Mouse (Mus musculus): ENCODE results near the gene Nynrin.

DNA sequence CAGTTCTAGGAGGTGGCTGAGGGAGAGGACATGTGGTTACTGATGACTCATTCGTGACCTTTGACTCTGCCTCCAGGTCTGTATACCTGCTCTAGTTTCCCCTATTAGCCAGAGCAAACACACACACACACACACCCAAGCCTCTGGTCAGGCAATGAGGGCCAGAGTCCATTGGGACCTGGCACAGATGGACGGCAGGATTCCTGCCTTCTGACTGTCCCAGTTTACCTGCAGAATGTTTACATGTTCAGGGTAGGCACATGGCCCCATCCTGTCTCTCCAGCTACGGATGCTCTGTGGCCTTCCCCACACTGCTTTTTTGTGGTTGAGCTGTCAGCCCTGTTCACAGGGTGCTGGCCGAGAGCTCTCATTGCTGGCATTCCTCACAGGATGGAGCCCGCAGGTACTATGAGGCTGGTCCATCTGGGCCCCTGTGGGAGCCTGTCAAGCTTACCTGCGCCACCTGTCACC, 28.4 kb downstream of the Nynrin start:
- TF ChIP-seq CTCF (IDR thresholded peaks at IDR 0.05; ENCODE audit: insufficient read depth, low read length), result no peak
- TF ChIP-seq POLR2A (IDR thresholded peaks at IDR 0.05; ENCODE audit: borderline replicate concordance, extremely low read depth, low read depth, low read length), result no peak

All from lung, adult 2 months (tissue).